Mouse (Mus musculus) liver, embryonic 14.5 days (tissue): ENCODE results near the gene Cactin. TPM values are rescaled to one million over a fixed set of nuclear protein-coding genes. Genes with fewer than 3 reads are reported as not detected.

Experiments
- ATAC-seq: fragments of 200-750 bp; cut with Nextera tagmentation; 2 replicates; pipeline ENCODE4 v1.8.0; 2017; ENCODE audit warnings: moderate number of reproducible peaks, mild to moderate bottlenecking, moderate library complexity; ENCODE audit not compliant: insufficient read depth
- DNase-seq, 3 experiments: peaks; one replicate each; pipeline ENCODE4 v3.0.0-alpha.2; 2012 to 2013; ENCODE audit warnings: low read depth in 3 of 3, low spot score in 3 of 3
- H3K27ac ChIP-seq: fragments of 300-500 bp; sonication (generic); 2 replicates; pipeline ENCODE4 v1.5.1; 2014; ENCODE audit warnings: moderate library complexity, mild to moderate bottlenecking, control low read depth, inconsistent platforms
- H3K27me3 ChIP-seq: fragments of 300-500 bp; sonication (generic); 2 replicates; pipeline ENCODE4 v1.6.1; 2014; ENCODE audit warnings: mild to moderate bottlenecking, low read length, moderate library complexity; ENCODE audit not compliant: control insufficient read depth, insufficient read depth
- H3K36me3 ChIP-seq: fragments of 300-500 bp; sonication (generic); replicated peaks from 2 replicates; pipeline ENCODE4 v1.6.1; 2014; ENCODE audit warnings: low read depth; ENCODE audit not compliant: control insufficient read depth, insufficient read depth
- H3K4me1 ChIP-seq, 2 experiments: fragments of 200-500 bp in 1 of 2; fragments of 300-500 bp in 1 of 2; sonication (generic) in 1 of 2; replicated peaks; 2 replicates each; pipeline ENCODE4 v1.6.1; 2012 to 2014; ENCODE audit warnings: antibody characterized with exemption in 1 of 2, inconsistent platforms in 1 of 2, low read length in 1 of 2; ENCODE audit not compliant: control insufficient read depth in 2 of 2, insufficient read depth in 2 of 2
- H3K4me2 ChIP-seq: fragments of 300-500 bp; sonication (generic); 2 replicates; pipeline ENCODE4 v1.6.1; 2014; ENCODE audit warnings: low read depth, mild to moderate bottlenecking, control low read depth, moderate library complexity
- H3K4me3 ChIP-seq, 2 experiments: fragments of 200-500 bp in 1 of 2; fragments of 300-500 bp in 1 of 2; sonication (generic) in 1 of 2; 2 replicates each; pipeline ENCODE4 v1.5.1; 2012 to 2014; ENCODE audit warnings: low read depth in 2 of 2, low read length in 2 of 2, mild to moderate bottlenecking in 2 of 2, control low read depth in 1 of 2, inconsistent platforms in 1 of 2, moderate library complexity in 1 of 2; ENCODE audit not compliant: insufficient read depth in 1 of 2
- H3K9ac ChIP-seq: fragments of 300-500 bp; sonication (generic); replicated peaks from 2 replicates; pipeline ENCODE4 v1.6.1; 2014; ENCODE audit warnings: mild to moderate bottlenecking, control low read depth, moderate library complexity
- H3K9me3 ChIP-seq: fragments of 300-500 bp; sonication (generic); 2 replicates; pipeline ENCODE4 v1.6.1; 2016; ENCODE audit warnings: low read length, mixed read lengths; ENCODE audit not compliant: control insufficient read depth
- CTCF ChIP-seq: IDR thresholded peaks from 2 replicates; pipeline ENCODE4 v1.5.1; 2016; ENCODE audit warnings: antibody characterized with exemption, low read depth, control low read depth
- EP300 ChIP-seq: IDR thresholded peaks from 2 replicates; pipeline ENCODE4 v1.6.1; 2016; ENCODE audit warnings: antibody characterized with exemption, low read depth
- WGBS: fragments of 180-500 bp; shearing (Covaris S2); extraction: QIAGEN DNeasy Blood & Tissue Kit; methylation state at CpG from one replicate; pipeline ENCODE4 v1.1.7; 2014; ENCODE audit not compliant: insufficient replicate concordance; 5-methylcytosine and 5-hydroxymethylcytosine counted together
- polyA plus RNA-seq, 2 experiments: library from polyadenylated mRNA; depleted of rRNA in 1 of 2; stranded (reverse) in 1 of 2; unstranded in 1 of 2; fragments of >200 nt; fragmentation: Nextera tagmentation in 1 of 2; extraction: Ambion mirVana in 1 of 2; gene quantifications; 2 replicates each; pipeline versions ENCODE4 v1.2.1 to v1.2.3; 2012 to 2014

Gene Cactin
- polyA plus RNA-seq, 2 experiments, result 12.1 to 24.3 TPM

- Histone ChIP-seq H3K9me3 (no peaks in the 10 kb centered on the region), H3K27ac (peak within 1 kb of the TSS; percentile 70), H3K4me3 (peak within 1 kb of the TSS; percentile 80 to 81), H3K9ac (peak within 1 kb of the TSS; percentile 79), H3K27me3 (no peaks in the 10 kb centered on the region; the same call in 1 of the 2 replicates), H3K4me2 (peak within 1 kb of the TSS; percentile 92), H3K36me3 (no peaks in the 10 kb centered on the region), H3K4me1 (peaks cover 14 to 30% of the 10 kb centered on the region in 2 experiments)
- ATAC-seq (peak; percentile 94), DNase-seq (peak; percentile 99 to 100 (median 100))
- peak; percentile 95 for TF ChIP-seq CTCF
- no peak for TF ChIP-seq EP300
- WGBS, result under 1% methylated on average over 59 of the region's 80 CpGs
Observed at GRCm38 (mm10) chr10:81292554-81293333, 28.2 kb upstream of the Cactin start, which contains the start of gene Pip5k1c. Gene Pip5k1c, plus strand, starts transcription at chr10:81292963.

GRCm38 (mm10) chr10:81293334-81294030 is 27.4 kb upstream of the Cactin start:
- 2% methylated on average over 25 of the region's 25 CpGs for WGBS
- peaks cover 14 to 34% of the 10 kb centered on the region in 2 experiments for H3K4me1 ChIP-seq
- no peaks in the 10 kb centered on the region for H3K9me3 ChIP-seq
- H3K9ac ChIP-seq, result peak overlapping the region; percentile 79
- peak overlapping the region; percentile 70 for H3K27ac ChIP-seq
- peak overlapping the region; percentile 92 for H3K4me2 ChIP-seq
- TF ChIP-seq EP300 (no peak), CTCF (peak; percentile 18; the same call in 1 of the 2 replicates)
- no peak for ATAC-seq
- no peak for DNase-seq
- H3K27me3 ChIP-seq, result no peaks in the 10 kb centered on the region; the same call in 1 of the 2 replicates
- peak overlapping the region; percentile 80 to 81 for H3K4me3 ChIP-seq
- no peaks in the 10 kb centered on the region for H3K36me3 ChIP-seq

- WGBS, result 23% methylated on average over 8 of the region's 8 CpGs
- Histone ChIP-seq H3K4me2 (peak overlapping the region; percentile 92), H3K27me3 (no peaks in the 10 kb centered on the region; the same call in 1 of the 2 replicates), H3K4me3 (peak overlapping the region in 1 of 2 experiments; percentile 80; a peak in 2 of 4 replicates), H3K9me3 (no peaks in the 10 kb centered on the region), H3K36me3 (no peaks in the 10 kb centered on the region), H3K9ac (peak overlapping the region; percentile 79; the same call in 1 of the 2 replicates), H3K4me1 (peaks cover 14 to 43% of the 10 kb centered on the region in 2 experiments), H3K27ac (no peak overlapping the region)
- DNase-seq (no peak), ATAC-seq (no peak)
- TF ChIP-seq CTCF (no peak), EP300 (no peak)
Observed at GRCm38 (mm10) chr10:81294442-81294841, 26.5 kb upstream of the Cactin start.

GRCm38 (mm10) chr10:81295185-81295584 is 25.7 kb upstream of the Cactin start:
- Histone ChIP-seq H3K4me3 (no peak overlapping the region), H3K27me3 (no peaks in the 10 kb centered on the region; the same call in 1 of the 2 replicates), H3K4me1 (peaks cover 14 to 49% of the 10 kb centered on the region in 2 experiments), H3K4me2 (no peak overlapping the region; the same call in 1 of the 2 replicates), H3K27ac (no peak overlapping the region), H3K9me3 (no peaks in the 10 kb centered on the region), H3K36me3 (no peaks in the 10 kb centered on the region), H3K9ac (no peak overlapping the region)
- TF ChIP-seq EP300, result no peak
- TF ChIP-seq CTCF, result no peak
- ATAC-seq (no peak), DNase-seq (no peak)
- WGBS, result 81% methylated on average over 6 of the region's 6 CpGs

- ATAC-seq (no peak), DNase-seq (no peak)
- WGBS, result 57% methylated on average over 6 of the region's 6 CpGs
- no peaks in the 10 kb centered on the region for H3K27me3 ChIP-seq
- no peak overlapping the region for H3K4me3 ChIP-seq
- TF ChIP-seq CTCF (no peak), EP300 (no peak)
- H3K4me1 ChIP-seq, result peaks cover 12 to 48% of the 10 kb centered on the region in 2 experiments
- H3K27ac ChIP-seq, result no peak overlapping the region
- no peak overlapping the region for H3K9ac ChIP-seq
- H3K9me3 ChIP-seq, result no peaks in the 10 kb centered on the region
- no peak overlapping the region for H3K4me2 ChIP-seq
- H3K36me3 ChIP-seq, result no peaks in the 10 kb centered on the region
Observed at GRCm38 (mm10) chr10:81297246-81297645, 23.7 kb upstream of the Cactin start.
